Mouse (Mus musculus) spleen, adult 2 months (tissue): Measurements from ENCODE around the gene Slc46a1.

ENCODE experiments used
- CTCF ChIP-seq: fragments of 200-500 bp; IDR thresholded peaks from 2 replicates; pipeline ENCODE4 v1.5.1; 2011; ENCODE audit warnings: mild to moderate bottlenecking, inconsistent platforms; ENCODE audit not compliant: insufficient read depth, insufficient read length, insufficient replicate concordance; ENCODE audit errors: extremely low read depth
- POLR2A ChIP-seq: fragments of 200-500 bp; IDR thresholded peaks from 2 replicates; pipeline ENCODE4 v1.6.1; 2011; ENCODE audit warnings: low read depth, low read length, inconsistent platforms

DNA sequence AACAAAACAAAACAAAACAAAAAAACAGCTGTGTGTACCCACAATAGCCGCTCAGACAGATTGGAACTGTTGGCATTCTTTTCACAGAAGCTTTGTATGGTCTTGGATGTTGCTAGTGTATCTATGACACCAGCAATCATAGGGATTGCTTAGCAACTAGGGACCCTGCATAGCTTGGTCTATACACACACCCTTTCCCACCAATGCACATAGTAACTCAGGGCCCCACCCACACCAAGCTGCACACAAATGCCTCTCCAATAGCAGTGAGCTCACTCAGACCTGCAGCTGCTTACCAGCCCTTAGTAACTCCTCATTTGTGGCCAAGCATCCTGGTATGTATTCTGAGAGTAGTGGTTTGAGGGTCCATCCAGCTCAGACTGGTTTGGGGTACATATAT lies 17.3 kb upstream of the Slc46a1 start:
- TF ChIP-seq CTCF (no peak), POLR2A (no peak)
